Mouse (Mus musculus) MEL (cell line): ENCODE measurements around the gene Olfr1441.

Experiments used
- CTCF ChIP-seq, 3 experiments: IDR thresholded peaks in 2 of 3; conservative IDR thresholded peaks in 1 of 3; 2 replicates each; pipeline ENCODE4 v1.5.1; 2011 to 2012; ENCODE audit warnings: low read length in 3 of 3, low read depth in 2 of 3, mild to moderate bottlenecking in 2 of 3, improper control_type of control experiment in 1 of 3, inconsistent platforms in 1 of 3, mixed read lengths in 1 of 3, moderate library complexity in 1 of 3; ENCODE audit not compliant: control insufficient read depth in 1 of 3, insufficient read depth in 1 of 3, poor library complexity in 1 of 3, severe bottlenecking in 1 of 3
- E2F4 ChIP-seq: IDR thresholded peaks from 2 replicates; pipeline ENCODE4 v1.6.1; 2011; ENCODE audit warnings: low read depth, low read length, improper control_type of control experiment, borderline replicate concordance
- EP300 ChIP-seq, 2 experiments: IDR thresholded peaks; 2 replicates each; pipeline ENCODE4 v1.6.1; 2011; ENCODE audit warnings: improper control_type of control experiment in 2 of 2, low read length in 2 of 2, low read depth in 1 of 2, mild to moderate bottlenecking in 1 of 2
- GABPA ChIP-seq: IDR thresholded peaks from 2 replicates; pipeline ENCODE4 v1.6.1; 2012; ENCODE audit warnings: low read depth, mild to moderate bottlenecking, inconsistent platforms, low read length, improper control_type of control experiment, moderate library complexity
- GATA1 ChIP-seq: IDR thresholded peaks from 2 replicates; pipeline ENCODE4 v1.6.1; 2011; ENCODE audit warnings: low read depth, low read length, improper control_type of control experiment
- HCFC1 ChIP-seq: IDR thresholded peaks from 2 replicates; pipeline ENCODE4 v1.6.1; 2012; ENCODE audit warnings: low read depth, mild to moderate bottlenecking, inconsistent platforms, low read length, improper control_type of control experiment, moderate library complexity
- MAX ChIP-seq: IDR thresholded peaks from 2 replicates; pipeline ENCODE4 v1.6.1; 2011; ENCODE audit warnings: low read length, improper control_type of control experiment
- MXI1 ChIP-seq: IDR thresholded peaks from 2 replicates; pipeline ENCODE4 v1.6.1; 2011; ENCODE audit warnings: mild to moderate bottlenecking, low read depth, low read length, improper control_type of control experiment
- MYB ChIP-seq: IDR thresholded peaks from 2 replicates; pipeline ENCODE4 v1.6.1; 2011; ENCODE audit warnings: mild to moderate bottlenecking, low read depth, low read length, improper control_type of control experiment
- POLR2A ChIP-seq, 2 experiments: IDR thresholded peaks; 2 replicates each; pipeline ENCODE4 v1.6.1; 2011 to 2012; ENCODE audit warnings: low read length in 2 of 2, mild to moderate bottlenecking in 2 of 2, control low read depth in 1 of 2, improper control_type of control experiment in 1 of 2, low read depth in 1 of 2, moderate library complexity in 1 of 2; ENCODE audit not compliant: control insufficient read depth in 1 of 2, insufficient read depth in 1 of 2, poor library complexity in 1 of 2
- RCOR1 ChIP-seq: IDR thresholded peaks from 2 replicates; pipeline ENCODE4 v1.6.1; 2012; ENCODE audit warnings: low read depth, mild to moderate bottlenecking, inconsistent platforms, low read length, improper control_type of control experiment
- TAL1 ChIP-seq: IDR thresholded peaks from 2 replicates; pipeline ENCODE4 v1.6.1; 2012; ENCODE audit warnings: mild to moderate bottlenecking, inconsistent platforms, low read length, moderate library complexity, mixed read lengths
- USF1 ChIP-seq: IDR thresholded peaks from 2 replicates; pipeline ENCODE4 v1.6.1; 2014; ENCODE audit warnings: low read depth, mild to moderate bottlenecking, inconsistent platforms, low read length, improper control_type of control experiment, moderate library complexity
- ZNF384 ChIP-seq: IDR thresholded peaks from 2 replicates; pipeline ENCODE4 v1.6.1; 2012; ENCODE audit warnings: low read depth, mild to moderate bottlenecking, inconsistent platforms, low read length, improper control_type of control experiment

GRCm38 (mm10) chr19:12460282-12461249 lies 43.3 kb downstream of the Olfr1441 start, which contains the start of gene Mpeg1:
- TF ChIP-seq USF1 = no peak
- no peak for TF ChIP-seq ZNF384
- TF ChIP-seq POLR2A (IDR thresholded peaks at IDR 0.05; ENCODE audit: control insufficient read depth in 1 of 2, insufficient read depth in 1 of 2, low read depth in 1 of 2, low read length in 2 of 2, poor library complexity in 1 of 2) = no peak
- no peak for TF ChIP-seq EP300 (IDR thresholded peaks at IDR 0.05; ENCODE audit: low read depth in 1 of 2, low read length in 2 of 2)
- no peak for TF ChIP-seq CTCF (IDR thresholded peaks at IDR 0.05 in 2 of 3, conservative IDR thresholded peaks at IDR 0.05 in 1 of 3; ENCODE audit: control insufficient read depth in 1 of 3, insufficient read depth in 1 of 3, low read depth in 2 of 3, low read length in 3 of 3, poor library complexity in 1 of 3, severe bottlenecking in 1 of 3)
- no peak for TF ChIP-seq GABPA
- no peak for TF ChIP-seq TAL1
- TF ChIP-seq E2F4 = no peak
- no peak for TF ChIP-seq GATA1
- no peak for TF ChIP-seq MYB
- TF ChIP-seq MXI1 = no peak
- TF ChIP-seq RCOR1 = no peak
- TF ChIP-seq HCFC1 = no peak
- no peak for TF ChIP-seq MAX
